Mouse (Mus musculus): ENCODE data around the gene Gm42715. TPM values are rescaled to one million over a fixed set of nuclear protein-coding genes. Genes with fewer than 3 reads are reported as not detected.

The Gm42715 gene
- polyA plus RNA-seq, 1 experiment, result 23.3 TPM

- TF ChIP-seq GATA1 (IDR thresholded peaks at IDR 0.05; ENCODE audit: low read length), result no peak
These were observed 73.2 kb downstream of the Gm42715 start for GRCm38 (mm10) chr7:127592575-127592974.

DNA sequence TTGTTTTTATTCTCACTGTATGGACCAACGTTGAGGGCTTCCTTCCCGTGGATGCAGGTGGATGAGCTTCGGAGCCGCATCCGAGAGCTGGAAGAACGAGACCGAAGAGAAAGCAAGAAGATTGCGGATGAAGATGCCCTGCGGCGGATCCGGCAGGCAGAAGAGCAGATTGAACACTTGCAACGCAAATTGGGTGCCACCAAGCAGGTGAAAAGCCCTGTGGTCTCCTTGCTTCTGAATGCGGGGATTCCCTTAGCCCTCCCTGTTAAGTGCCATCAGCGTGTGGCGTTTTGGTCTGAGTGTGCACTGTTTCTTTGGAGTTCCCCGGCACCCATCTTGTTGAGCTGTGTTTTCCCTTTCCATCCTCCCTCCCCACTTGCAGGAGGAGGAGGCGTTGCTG lies 77.4 kb downstream of the Gm42715 start:
- no peak for TF ChIP-seq GATA1 (IDR thresholded peaks at IDR 0.05; ENCODE audit: low read length)

- no peak for TF ChIP-seq GATA1 (IDR thresholded peaks at IDR 0.05; ENCODE audit: low read length)
These were observed 81.2 kb downstream of the Gm42715 start for GRCm38 (mm10) chr7:127600612-127601011.

DNA sequence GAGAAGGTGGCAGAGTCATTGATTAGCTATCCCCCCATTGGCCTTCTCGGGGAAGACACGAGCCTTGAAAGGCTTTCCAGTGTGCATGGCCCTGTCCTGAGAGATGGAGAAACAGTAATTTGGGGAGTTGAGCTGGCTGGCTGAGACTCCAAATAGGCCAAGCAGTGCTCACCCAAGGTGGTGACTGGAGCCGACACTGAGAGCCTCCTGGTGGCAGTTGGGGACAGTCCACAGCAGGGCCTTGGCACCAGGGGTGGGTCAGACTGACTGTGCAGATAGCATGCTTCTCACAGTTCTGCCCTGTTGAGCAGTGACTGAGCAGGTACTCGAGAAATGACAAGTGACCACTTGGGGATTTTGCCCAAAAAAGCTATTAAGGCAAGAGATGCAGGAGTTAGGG lies 82.4 kb downstream of the Gm42715 start:
- no peak for TF ChIP-seq GATA1 (IDR thresholded peaks at IDR 0.05; ENCODE audit: low read length)

GRCm38 (mm10) chr7:127602903-127603302 lies 83.5 kb downstream of the Gm42715 start:
- TF ChIP-seq GATA1 (IDR thresholded peaks at IDR 0.05; ENCODE audit: low read length), result no peak

DNA sequence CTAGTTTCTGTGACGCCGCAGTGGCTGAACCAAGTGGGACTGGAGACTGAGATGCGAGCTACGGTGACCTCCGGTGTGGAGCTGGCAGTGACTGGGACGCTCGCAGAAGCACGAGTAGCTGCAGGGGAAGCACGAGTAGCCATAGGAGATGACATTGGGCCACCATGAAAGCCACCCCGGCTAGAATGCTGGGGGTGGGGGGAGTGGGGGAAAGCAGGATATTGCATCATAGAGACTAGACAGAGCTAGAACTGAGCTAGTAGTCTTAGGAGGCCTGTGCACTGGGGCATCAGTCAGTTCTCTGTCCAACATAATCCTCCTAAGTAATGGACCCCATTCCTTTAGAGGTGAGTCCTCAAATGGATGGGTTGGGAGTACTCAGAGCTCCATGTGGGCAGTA lies 84.9 kb downstream of the Gm42715 start:
- no peak for TF ChIP-seq GATA1 (IDR thresholded peaks at IDR 0.05; ENCODE audit: low read length)

GRCm38 (mm10) chr7:127607150-127607549 lies 87.8 kb downstream of the Gm42715 start:
- no peak for TF ChIP-seq GATA1 (IDR thresholded peaks at IDR 0.05; ENCODE audit: low read length)

GRCm38 (mm10) chr7:127611011-127611410 lies 91.6 kb downstream of the Gm42715 start:
- no peak for TF ChIP-seq GATA1 (IDR thresholded peaks at IDR 0.05; ENCODE audit: low read length)

GRCm38 (mm10) chr7:127611561-127611960 lies 92.2 kb downstream of the Gm42715 start:
- TF ChIP-seq GATA1 (IDR thresholded peaks at IDR 0.05; ENCODE audit: low read length), result no peak

DNA sequence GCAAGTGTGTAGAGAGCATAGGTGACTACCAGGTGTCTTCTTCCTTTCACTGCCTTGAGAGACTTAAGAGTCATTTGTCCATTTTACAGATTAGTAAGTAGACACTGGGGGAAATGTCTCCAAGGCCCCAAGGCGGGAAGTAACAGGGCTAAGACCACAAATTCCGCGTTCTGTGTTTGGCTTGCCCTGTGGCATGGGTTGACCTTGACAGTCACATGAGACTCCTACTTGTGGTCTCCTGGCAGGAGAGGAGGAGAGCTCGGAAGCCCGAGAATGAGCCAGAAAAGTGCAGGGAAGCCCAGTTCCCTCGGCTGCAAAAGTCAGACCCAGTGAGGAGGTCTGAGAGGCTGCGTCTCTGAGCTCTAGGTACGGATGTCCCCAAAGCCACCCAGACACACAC lies 94.1 kb downstream of the Gm42715 start:
- TF ChIP-seq GATA1 (IDR thresholded peaks at IDR 0.05; ENCODE audit: low read length), result no peak

DNA sequence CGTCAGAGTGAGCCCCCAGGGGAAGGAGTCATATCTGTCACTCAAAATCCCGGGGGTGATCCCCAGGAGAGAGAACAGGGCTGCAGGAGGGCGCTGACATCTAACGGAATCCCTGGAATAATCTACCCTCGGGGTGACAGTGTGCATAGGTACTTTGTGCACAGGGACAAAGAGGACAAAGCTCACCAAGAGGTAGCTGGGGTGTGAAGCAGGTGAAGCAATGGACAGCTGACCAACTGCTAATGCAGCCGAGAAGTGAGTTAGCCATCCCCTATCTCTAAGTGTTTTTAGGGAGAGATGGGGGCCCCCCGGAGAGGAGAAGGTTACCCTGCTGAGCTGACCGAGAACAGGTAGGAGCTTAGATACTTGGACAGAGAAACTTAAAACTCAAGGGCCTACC lies 94.7 kb downstream of the Gm42715 start:
- no peak for TF ChIP-seq GATA1 (IDR thresholded peaks at IDR 0.05; ENCODE audit: low read length)

DNA sequence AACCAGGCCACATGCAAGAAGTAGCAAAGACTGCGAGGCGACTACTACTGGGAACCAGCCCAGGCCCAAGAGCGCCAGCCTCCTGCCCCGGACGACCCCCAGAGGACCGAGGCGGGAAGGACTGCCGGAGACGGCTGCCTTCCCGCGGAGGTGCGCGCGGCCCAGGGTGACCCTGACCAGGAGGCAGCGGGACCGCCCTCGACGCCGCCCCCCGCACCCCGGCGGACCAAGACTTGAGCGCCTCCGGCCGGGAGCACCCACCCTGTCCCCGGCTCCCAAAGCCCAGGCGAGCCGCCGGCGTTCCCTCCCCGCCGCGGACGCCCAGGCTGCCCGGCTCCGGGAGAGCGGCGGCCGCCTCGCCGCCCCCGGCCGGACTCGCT lies 95.1 kb downstream of the Gm42715 start:
- no peak for TF ChIP-seq GATA1 (IDR thresholded peaks at IDR 0.05; ENCODE audit: low read length)

DNA sequence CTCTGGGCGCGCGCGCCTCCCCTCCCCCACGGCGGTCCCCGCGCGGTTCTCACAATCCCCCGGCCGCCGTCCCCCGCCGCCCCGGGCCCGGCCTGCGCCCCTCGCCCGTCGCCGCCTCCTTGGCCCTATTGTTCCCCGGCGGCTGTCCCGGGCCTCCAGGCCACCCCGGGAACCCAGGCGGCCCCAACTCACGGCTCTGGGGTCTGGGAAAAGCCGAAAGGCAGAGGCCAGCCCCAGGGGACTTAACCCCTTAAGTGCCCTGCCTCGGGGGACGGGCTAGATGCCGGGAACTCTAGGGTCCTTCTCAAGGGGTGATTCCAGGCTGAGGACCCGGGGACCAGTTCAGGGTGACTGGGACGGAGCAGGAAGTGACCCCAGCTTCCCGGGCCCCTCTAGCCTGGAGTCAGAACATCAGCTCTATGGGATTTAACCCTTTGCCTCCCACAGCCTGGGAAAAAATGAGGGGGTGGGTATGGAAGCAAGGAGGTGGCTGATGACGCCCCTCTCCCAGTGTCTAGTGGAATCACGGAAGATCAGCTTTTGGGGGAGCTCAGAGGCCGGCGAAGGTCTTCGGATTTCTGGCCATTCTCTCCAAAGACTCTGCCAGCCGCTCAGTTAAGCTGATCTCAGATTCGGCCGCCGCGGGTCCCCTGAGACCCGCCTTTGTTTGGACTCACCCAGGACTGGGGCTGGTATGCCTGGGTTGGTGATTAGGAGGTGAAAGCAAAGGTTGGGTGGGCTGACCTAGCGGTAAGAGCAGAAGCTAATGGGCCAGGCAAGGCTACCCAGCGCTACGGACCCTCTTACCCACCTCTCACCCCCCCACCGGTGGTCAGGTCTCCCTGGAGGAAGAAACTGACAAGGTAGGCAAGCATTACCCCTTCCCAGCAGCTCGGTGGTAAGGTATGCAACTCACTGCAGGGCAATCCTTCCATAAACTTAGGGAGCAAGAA lies 95.8 kb downstream of the Gm42715 start, which contains the start of gene Zfp629:
TSS of gene Zfp629 (minus strand) at position 907 of the 953 bp plus-strand sequence.
- no peak for TF ChIP-seq GATA1 (IDR thresholded peaks at IDR 0.05; ENCODE audit: low read length)

- TF ChIP-seq GATA1 (IDR thresholded peaks at IDR 0.05; ENCODE audit: low read length), result no peak
These were observed 97.0 kb downstream of the Gm42715 start for GRCm38 (mm10) chr7:127616336-127616735.

Other genes with a start within 250 kb of the Gm42715 start
- gene Sephs2, start 245.5 kb upstream of the Gm42715 start, polyA plus RNA-seq (2012), result 68.0 and 94.5 TPM in 2 replicates
- gene Itgal, start 223.3 kb upstream of the Gm42715 start, polyA plus RNA-seq (2012), result 16.4 and 20.0 TPM in 2 replicates
- 28.1 and 30.7 TPM in 2 replicates for gene Zfp768, start 174.0 kb upstream of the Gm42715 start, polyA plus RNA-seq (2012)
- gene Zfp747, start 143.5 kb upstream of the Gm42715 start, polyA plus RNA-seq (2012), result 4.3 TPM in 2 replicates
- gene 9130019O22Rik, start 132.4 kb upstream of the Gm42715 start, polyA plus RNA-seq (2012), result 1.1 and 1.4 TPM in 2 replicates
- gene E430018J23Rik, start 126.0 kb upstream of the Gm42715 start, polyA plus RNA-seq (2012), result 7.2 and 9.7 TPM in 2 replicates
- gene Zfp764, start 112.8 kb upstream of the Gm42715 start, polyA plus RNA-seq (2012), result 0.25 and 0.35 TPM in 2 replicates
- 12.7 and 18.3 TPM in 2 replicates for gene Zfp688, start 97.5 kb upstream of the Gm42715 start, polyA plus RNA-seq (2012)
- gene Zfp689, start 70.4 kb upstream of the Gm42715 start, polyA plus RNA-seq (2012), result 15.2 and 16.3 TPM in 2 replicates
- 62.8 and 67.0 TPM in 2 replicates for gene Prr14, start 60.0 kb upstream of the Gm42715 start, polyA plus RNA-seq (2012)
- gene Fbrs, start 40.4 kb upstream of the Gm42715 start, polyA plus RNA-seq (2012), result 545 and 623 TPM in 2 replicates
- gene Srcap, start 7.6 kb upstream of the Gm42715 start, polyA plus RNA-seq (2012), result 43.4 and 44.6 TPM in 2 replicates
- gene Tmem265, start 41.8 kb downstream of the Gm42715 start, polyA plus RNA-seq (2012), result 0.48 and 1.3 TPM in 2 replicates
- gene Phkg2, start 53.8 kb downstream of the Gm42715 start, polyA plus RNA-seq (2012), result 22.2 and 39.6 TPM in 2 replicates
- 2.5 and 2.8 TPM in 2 replicates for gene Ccdc189, start 69.0 kb downstream of the Gm42715 start, polyA plus RNA-seq (2012)
- gene Rnf40, start 69.2 kb downstream of the Gm42715 start, polyA plus RNA-seq (2012), result 49.0 and 49.7 TPM in 2 replicates
- gene Zfp629, start 96.2 kb downstream of the Gm42715 start, polyA plus RNA-seq (2012), result 21.6 and 22.6 TPM in 2 replicates
- gene Bcl7c, start 189.3 kb downstream of the Gm42715 start, polyA plus RNA-seq (2012), result 375 and 505 TPM in 2 replicates
- 2.8 and 3.7 TPM in 2 replicates for gene Ctf1, start 193.2 kb downstream of the Gm42715 start, polyA plus RNA-seq (2012)
- gene Ctf2, start 212.6 kb downstream of the Gm42715 start, polyA plus RNA-seq (2012), result not detected in 2 replicates
- gene Fbxl19, start 225.0 kb downstream of the Gm42715 start, polyA plus RNA-seq (2012), result 76.2 and 91.2 TPM in 2 replicates

Data from G1E-ER4 (cell line).